Mouse (Mus musculus) CH12.LX (cell line): Measurements from ENCODE around the gene Bsg. TPM values are rescaled to one million over a fixed set of nuclear protein-coding genes. Genes with fewer than 3 reads are reported as not detected.

Source experiments
- DNase-seq: peaks from one replicate; pipeline ENCODE4 v3.0.0-alpha.2; 2013; ENCODE audit errors: extremely low read depth
- H3K27ac ChIP-seq: 2 replicates; pipeline ENCODE4 v1.5.1; 2012; ENCODE audit warnings: low read depth, mild to moderate bottlenecking, control low read depth, moderate library complexity; ENCODE audit not compliant: insufficient read depth
- H3K27me3 ChIP-seq: replicated peaks from 2 replicates; pipeline ENCODE3; 2012; ENCODE audit warnings: inconsistent platforms
- H3K36me3 ChIP-seq, 2 experiments: replicated peaks in 1 of 2; 2 replicates each; pipeline versions ENCODE3 to v1.6.1; 2012; ENCODE audit warnings: inconsistent platforms in 1 of 2, low read length in 1 of 2, mild to moderate bottlenecking in 1 of 2, mixed read lengths in 1 of 2, moderate library complexity in 1 of 2; ENCODE audit not compliant: control insufficient read depth in 1 of 2, insufficient read depth in 1 of 2
- H3K4me1 ChIP-seq, 2 experiments: 2 replicates each; pipeline ENCODE4 v1.6.1; 2012; ENCODE audit warnings: inconsistent platforms in 1 of 2, moderate library complexity in 1 of 2; ENCODE audit not compliant: insufficient read depth in 2 of 2, control insufficient read depth in 1 of 2
- H3K4me2 ChIP-seq: 2 replicates; pipeline ENCODE4 v1.6.1; 2012; ENCODE audit warnings: low read depth, mild to moderate bottlenecking, control low read depth; ENCODE audit not compliant: poor library complexity, insufficient read depth, severe bottlenecking
- H3K4me3 ChIP-seq, 3 experiments: fragments of 150-350 bp in 1 of 3; sonication (generic) in 1 of 3; replicated peaks in 1 of 3; 2 replicates each; pipeline versions ENCODE3 to v1.5.1; 2011 to 2012; ENCODE audit warnings: low read depth in 2 of 3, low read length in 2 of 3, mild to moderate bottlenecking in 2 of 3, moderate library complexity in 2 of 3, control low read depth in 1 of 3, improper control_type of control experiment in 1 of 3, inconsistent platforms in 1 of 3, mixed read lengths in 1 of 3; ENCODE audit not compliant: poor library complexity in 1 of 3
- H3K79me2 ChIP-seq: replicated peaks from 2 replicates; pipeline ENCODE4 v1.6.1; 2012; ENCODE audit warnings: mild to moderate bottlenecking, moderate library complexity; ENCODE audit not compliant: control insufficient read depth, poor library complexity, insufficient read depth, severe bottlenecking; ENCODE audit errors: extremely low read depth
- H3K9ac ChIP-seq: 2 replicates; pipeline ENCODE4 v1.6.1; 2012; ENCODE audit warnings: low read depth, mild to moderate bottlenecking, control low read depth, moderate library complexity; ENCODE audit not compliant: insufficient read depth
- H3K9me3 ChIP-seq: replicated peaks from 2 replicates; pipeline ENCODE3; 2012; ENCODE audit warnings: low read length, inconsistent platforms, mixed read lengths
- BHLHE40 ChIP-seq: IDR thresholded peaks from 2 replicates; pipeline ENCODE4 v1.6.1; 2011; ENCODE audit warnings: mild to moderate bottlenecking, low read depth, low read length, improper control_type of control experiment
- CHD2 ChIP-seq: IDR thresholded peaks from 2 replicates; pipeline ENCODE4 v1.6.1; 2011; ENCODE audit warnings: low read length, improper control_type of control experiment
- CTCF ChIP-seq, 2 experiments: IDR thresholded peaks in 1 of 2; conservative IDR thresholded peaks in 1 of 2; 2 replicates each; pipeline ENCODE4 v1.5.1; 2011 to 2012; ENCODE audit warnings: low read depth in 2 of 2, low read length in 2 of 2, improper control_type of control experiment in 1 of 2, inconsistent platforms in 1 of 2, mild to moderate bottlenecking in 1 of 2, moderate library complexity in 1 of 2
- E2F4 ChIP-seq: IDR thresholded peaks from 2 replicates; pipeline ENCODE4 v1.6.1; 2011; ENCODE audit warnings: low read depth, low read length, improper control_type of control experiment; ENCODE audit not compliant: insufficient replicate concordance
- EP300 ChIP-seq: IDR thresholded peaks from 2 replicates; pipeline ENCODE4 v1.6.1; 2011; ENCODE audit warnings: low read length, improper control_type of control experiment
- ETS1 ChIP-seq: conservative IDR thresholded peaks from 2 replicates; pipeline ENCODE4 v1.6.1; 2012; ENCODE audit warnings: low read depth, mild to moderate bottlenecking, inconsistent platforms, low read length, improper control_type of control experiment, moderate library complexity
- HCFC1 ChIP-seq: IDR thresholded peaks from 2 replicates; pipeline ENCODE4 v1.6.1; 2012; ENCODE audit warnings: low read depth, mild to moderate bottlenecking, inconsistent platforms, low read length, improper control_type of control experiment
- IRF4 ChIP-seq: IDR thresholded peaks from 2 replicates; pipeline ENCODE4 v1.6.1; 2014; ENCODE audit warnings: low read depth, mild to moderate bottlenecking, inconsistent platforms, low read length, improper control_type of control experiment
- KAT2A ChIP-seq: IDR thresholded peaks from 2 replicates; pipeline ENCODE4 v1.6.1; 2012; ENCODE audit warnings: low read length, improper control_type of control experiment, inconsistent platforms; ENCODE audit not compliant: insufficient replicate concordance
- MAFK ChIP-seq: IDR thresholded peaks from 2 replicates; pipeline ENCODE4 v1.6.1; 2011; ENCODE audit warnings: low read length, improper control_type of control experiment; ENCODE audit not compliant: insufficient replicate concordance
- MAZ ChIP-seq: IDR thresholded peaks from 2 replicates; pipeline ENCODE4 v1.6.1; 2012; ENCODE audit warnings: low read depth, mild to moderate bottlenecking, inconsistent platforms, low read length, improper control_type of control experiment, moderate library complexity
- MXI1 ChIP-seq: IDR thresholded peaks from 2 replicates; pipeline ENCODE4 v1.6.1; 2011; ENCODE audit warnings: mild to moderate bottlenecking, low read depth, low read length, improper control_type of control experiment
- NELFE ChIP-seq: IDR thresholded peaks from 2 replicates; pipeline ENCODE4 v1.6.1; 2011; ENCODE audit warnings: low read depth, low read length, improper control_type of control experiment
- RAD21 ChIP-seq: IDR thresholded peaks from 2 replicates; pipeline ENCODE4 v1.6.1; 2011; ENCODE audit warnings: low read depth, mild to moderate bottlenecking, low read length, improper control_type of control experiment, moderate library complexity
- RCOR1 ChIP-seq: conservative IDR thresholded peaks from 2 replicates; pipeline ENCODE4 v1.6.1; 2012; ENCODE audit warnings: low read depth, mild to moderate bottlenecking, inconsistent platforms, low read length, improper control_type of control experiment
- SIN3A ChIP-seq: IDR thresholded peaks from 2 replicates; pipeline ENCODE4 v1.6.1; 2012; ENCODE audit warnings: low read length, improper control_type of control experiment, inconsistent platforms
- TBP ChIP-seq: conservative IDR thresholded peaks from 2 replicates; pipeline ENCODE4 v1.6.1; 2011; ENCODE audit warnings: low read depth, low read length, improper control_type of control experiment
- TCF12 ChIP-seq: IDR thresholded peaks from 2 replicates; pipeline ENCODE4 v1.6.1; 2014; ENCODE audit warnings: low read depth, mild to moderate bottlenecking, inconsistent platforms, low read length, improper control_type of control experiment
- UBTF ChIP-seq: IDR thresholded peaks from 2 replicates; pipeline ENCODE4 v1.6.1; 2012; ENCODE audit warnings: low read depth, mild to moderate bottlenecking, inconsistent platforms, low read length, improper control_type of control experiment, moderate library complexity
- USF1 ChIP-seq: IDR thresholded peaks from 2 replicates; pipeline ENCODE4 v1.6.1; 2014; ENCODE audit warnings: low read depth, mild to moderate bottlenecking, inconsistent platforms, low read length, improper control_type of control experiment
- ZC3H11A ChIP-seq: IDR thresholded peaks from 2 replicates; pipeline ENCODE4 v1.6.1; 2012; ENCODE audit warnings: low read depth, mild to moderate bottlenecking, inconsistent platforms, low read length, improper control_type of control experiment
- ZMIZ1 ChIP-seq: IDR thresholded peaks from 2 replicates; pipeline ENCODE4 v1.6.1; 2012; ENCODE audit warnings: low read depth, mild to moderate bottlenecking, inconsistent platforms, low read length, improper control_type of control experiment
- dilution Hi-C: fragments of 300-500 bp; cut with MboI; formaldehyde crosslinking; loops from 2 replicates; pipeline ENCODE4 v1.14.3; 2020; ENCODE audit warnings: low sequenced_read_pairs; ENCODE audit not compliant: extremely low pct_unique_long_range_greater_than_20kb, extremely low pct_ligation_motif_present
- in situ Hi-C: fragments of 300-500 bp; cut with MboI; formaldehyde crosslinking; loops from 3 replicates; pipeline ENCODE4 v1.14.3; 2019; ENCODE audit warnings: low sequenced_read_pairs, low pct_ligation_motif_present, low pct_unique_long_range_greater_than_20kb, mixed read lengths
- polyA plus RNA-seq: library from polyadenylated mRNA; unstranded; fragments of >175 nt; gene quantifications from 2 replicates; pipeline ENCODE4 v1.2.1, GENCODE M21; 2012; ENCODE audit warnings: low read depth; ENCODE audit not compliant: insufficient read length
- total RNA-seq, 2 experiments: library from RNA; depleted of rRNA; stranded (reverse); fragments of 300-350 nt in 1 of 2; fragments of >200 nt in 1 of 2; gene quantifications; 2 replicates each; pipeline ENCODE4 v1.2.3; 2012 to 2014

Bsg gene
- total and polyA plus RNA-seq, 3 experiments, result 360 to 710 (median 421) TPM

- no peak overlapping the region for H3K27ac ChIP-seq
- in situ Hi-C loops, result no loop called here
- H3K4me1 ChIP-seq, result peaks cover 8 to 22% of the 10 kb centered on the region in 2 experiments
- H3K27me3 ChIP-seq, result no peaks in the 10 kb centered on the region
- DNase-seq, result no peak
- dilution Hi-C loops, result no loop called here
- peaks cover 8% of the 10 kb centered on the region for H3K79me2 ChIP-seq
- H3K36me3 ChIP-seq, result peaks cover 62 to 70% of the 10 kb centered on the region in 2 experiments
- H3K9me3 ChIP-seq, result peaks cover 3% of the 10 kb centered on the region
- H3K4me2 ChIP-seq, result no peak overlapping the region
- no peak overlapping the region for H3K4me3 ChIP-seq
- TF ChIP-seq ZMIZ1 (no peak), TBP (no peak), USF1 (no peak), ZC3H11A (no peak), MAZ (no peak), IRF4 (no peak), KAT2A (no peak), MXI1 (no peak), UBTF (no peak), HCFC1 (no peak), MAFK (no peak), ETS1 (no peak), CHD2 (no peak), E2F4 (no peak), RAD21 (no peak), RCOR1 (no peak), SIN3A (no peak), TCF12 (no peak), CTCF (conservative IDR thresholded peaks at IDR 0.05 in 1 of 2, IDR thresholded peaks at IDR 0.05 in 1 of 2; ENCODE audit: low read depth in 2 of 2, low read length in 2 of 2) (no peak)
- no peak overlapping the region for H3K9ac ChIP-seq
These were observed 38.9 kb downstream of the Bsg start for GRCm38 (mm10) chr10:79743161-79743560.

DNA sequence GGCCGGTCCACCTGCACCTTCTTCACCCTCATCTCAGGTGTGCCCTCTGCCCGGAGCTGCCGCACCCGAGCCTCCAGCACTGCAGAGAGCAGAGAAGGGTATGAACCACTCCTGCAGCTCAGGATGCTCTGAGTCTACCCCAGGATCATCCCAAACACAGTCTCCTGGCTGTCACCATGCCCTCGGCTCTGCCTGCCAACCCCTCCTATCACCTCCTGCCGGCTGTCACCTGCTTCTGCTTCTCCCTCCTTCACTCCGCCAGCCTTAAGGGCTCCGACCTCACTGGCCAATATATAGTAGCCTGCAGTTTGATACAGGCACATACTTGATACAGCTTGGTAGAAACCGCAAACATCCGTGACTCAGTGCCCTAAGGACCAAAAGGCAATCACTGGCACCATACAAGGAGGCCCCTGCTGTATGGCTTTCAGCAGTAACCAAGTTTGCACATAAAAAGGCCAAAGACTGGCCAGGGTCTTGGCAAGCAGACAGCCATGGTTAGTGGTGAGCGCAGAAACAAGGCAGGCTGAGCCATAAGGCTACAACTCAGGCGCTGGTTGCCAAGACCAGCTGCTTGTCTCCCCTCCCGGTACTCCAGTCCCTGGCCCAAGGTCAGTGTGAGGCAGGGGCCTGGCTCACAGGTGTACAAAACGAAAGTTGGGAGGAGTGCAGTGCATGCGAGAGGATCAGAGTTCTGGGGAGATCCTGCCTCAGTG lies 39.5 kb downstream of the Bsg start:
- Histone ChIP-seq H3K27me3 (no peaks in the 10 kb centered on the region), H3K36me3 (peaks cover 56 to 63% of the 10 kb centered on the region in 2 experiments), H3K4me1 (peaks cover 8 to 28% of the 10 kb centered on the region in 2 experiments), H3K79me2 (peaks cover 8% of the 10 kb centered on the region), H3K4me3 (no peak overlapping the region), H3K9ac (no peak overlapping the region), H3K4me2 (no peak overlapping the region), H3K9me3 (no peaks in the 10 kb centered on the region), H3K27ac (no peak overlapping the region)
- TF ChIP-seq SIN3A (no peak), MXI1 (no peak), USF1 (no peak), MAFK (no peak), NELFE (no peak), IRF4 (no peak), KAT2A (no peak), BHLHE40 (no peak), EP300 (no peak)
- in situ Hi-C loops (no loop called here), dilution Hi-C loops (no loop called here)
- no peak for DNase-seq
